Mouse (Mus musculus) heart, postnatal 0 days (tissue): ENCODE results near the gene Doc2a. TPM values are rescaled to one million over a fixed set of nuclear protein-coding genes. Genes with fewer than 3 reads are reported as not detected.

Source experiments
- ATAC-seq: fragments of 200-750 bp; cut with Nextera tagmentation; 2 replicates; pipeline ENCODE4 v1.8.0; 2017; ENCODE audit warnings: low read depth, moderate number of reproducible peaks, moderate library complexity; ENCODE audit not compliant: insufficient read depth
- DNase-seq: peaks from one replicate; pipeline ENCODE4 v3.0.0-alpha.2; 2016; ENCODE audit warnings: low spot score
- H3K27ac ChIP-seq: fragments of 300-500 bp; sonication (generic); 2 replicates; pipeline ENCODE4 v1.5.1; 2014; ENCODE audit warnings: low read depth, mild to moderate bottlenecking
- H3K27me3 ChIP-seq: fragments of 300-500 bp; sonication (generic); 2 replicates; pipeline ENCODE4 v1.6.1; 2014; ENCODE audit warnings: low read length, mixed read lengths; ENCODE audit not compliant: control insufficient read depth, insufficient read depth
- H3K36me3 ChIP-seq: fragments of 300-500 bp; sonication (generic); replicated peaks from 2 replicates; pipeline ENCODE4 v1.6.1; 2014; ENCODE audit warnings: low read length, mixed read lengths; ENCODE audit not compliant: control insufficient read depth, insufficient read depth
- H3K4me1 ChIP-seq: fragments of 300-500 bp; sonication (generic); 2 replicates; pipeline ENCODE4 v1.6.1; 2014; ENCODE audit warnings: antibody characterized with exemption; ENCODE audit not compliant: control insufficient read depth, insufficient read depth
- H3K4me2 ChIP-seq: fragments of 300-500 bp; sonication (generic); 2 replicates; pipeline ENCODE4 v1.6.1; 2014; ENCODE audit warnings: low read depth, mild to moderate bottlenecking, low read length, moderate library complexity
- H3K4me3 ChIP-seq: fragments of 300-500 bp; sonication (generic); 2 replicates; pipeline ENCODE4 v1.5.1; 2014; ENCODE audit warnings: low read depth, low read length
- H3K9ac ChIP-seq: fragments of 300-500 bp; sonication (generic); replicated peaks from 2 replicates; pipeline ENCODE4 v1.6.1; 2014; ENCODE audit warnings: low read depth, low read length, mixed read lengths
- H3K9me3 ChIP-seq: fragments of 300-500 bp; sonication (generic); replicated peaks from 2 replicates; pipeline ENCODE4 v1.6.1; 2016; ENCODE audit warnings: low read length; ENCODE audit not compliant: control insufficient read depth
- CTCF ChIP-seq: IDR thresholded peaks from 2 replicates; pipeline ENCODE4 v1.5.1; 2016; ENCODE audit warnings: antibody characterized with exemption, control low read depth, low read depth
- EP300 ChIP-seq: IDR thresholded peaks from 2 replicates; pipeline ENCODE4 v1.6.1; 2016; ENCODE audit warnings: antibody characterized with exemption, low read depth
- WGBS: fragments of 180-500 bp; shearing (Covaris S2); extraction: QIAGEN DNeasy Blood & Tissue Kit; methylation state at CpG from one replicate; pipeline ENCODE4 v1.1.7; 2014; 5-methylcytosine and 5-hydroxymethylcytosine counted together
- polyA plus RNA-seq: library from polyadenylated mRNA; unstranded; fragments of >200 nt; fragmentation: Nextera tagmentation; extraction: Ambion mirVana; gene quantifications from 2 replicates; pipeline ENCODE4 v1.2.1, GENCODE M21; 2015
- total RNA-seq: library from RNA; depleted of rRNA; stranded (reverse); fragments of >200 nt; gene quantifications from 2 replicates; pipeline ENCODE4 v1.2.3, GENCODE M21; 2014; ENCODE audit warnings: low replicate concordance

Gene Doc2a
- total and polyA plus RNA-seq, 2 experiments from 2014 or later, result 0.73 TPM; not detected in 1

DNA sequence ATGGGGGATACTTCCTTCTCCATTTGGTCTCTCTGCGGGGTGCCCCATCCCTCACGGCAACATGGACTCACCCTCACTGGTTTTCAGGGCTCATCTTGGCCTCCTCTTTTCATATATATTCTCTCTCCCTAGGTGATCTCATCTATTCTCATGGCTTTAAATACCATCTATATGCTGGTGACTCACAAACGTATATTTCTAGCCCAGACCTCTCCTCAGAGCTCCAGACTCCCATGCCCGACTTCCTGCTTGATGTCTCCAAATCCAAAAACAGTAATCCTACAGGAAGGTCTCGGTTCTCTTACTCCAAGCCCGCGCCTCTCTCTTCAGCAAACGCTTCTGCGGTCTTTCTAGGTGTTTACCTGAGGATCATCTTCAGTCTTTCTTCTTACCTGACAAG lies 3.9 kb upstream of the Doc2a start:
- H3K9me3 ChIP-seq, result 0 out of 2 replicates have a peak, but pooled peaks cover 3% of the 10 kb centered on the region
- ATAC-seq (no peak), DNase-seq (no peak)
- H3K4me1 ChIP-seq, result no peaks in the 10 kb centered on the region
- no peak overlapping the region for H3K9ac ChIP-seq
- H3K36me3 ChIP-seq, result no peaks in the 10 kb centered on the region
- no peak overlapping the region for H3K4me2 ChIP-seq
- H3K4me3 ChIP-seq, result no peak overlapping the region
- peaks cover 25% of the 10 kb centered on the region for H3K27me3 ChIP-seq
- WGBS, result 69% methylated on average over 9 of the region's 9 CpGs
- TF ChIP-seq CTCF, result no peak
- no peak for TF ChIP-seq EP300
- no peak overlapping the region for H3K27ac ChIP-seq

DNA sequence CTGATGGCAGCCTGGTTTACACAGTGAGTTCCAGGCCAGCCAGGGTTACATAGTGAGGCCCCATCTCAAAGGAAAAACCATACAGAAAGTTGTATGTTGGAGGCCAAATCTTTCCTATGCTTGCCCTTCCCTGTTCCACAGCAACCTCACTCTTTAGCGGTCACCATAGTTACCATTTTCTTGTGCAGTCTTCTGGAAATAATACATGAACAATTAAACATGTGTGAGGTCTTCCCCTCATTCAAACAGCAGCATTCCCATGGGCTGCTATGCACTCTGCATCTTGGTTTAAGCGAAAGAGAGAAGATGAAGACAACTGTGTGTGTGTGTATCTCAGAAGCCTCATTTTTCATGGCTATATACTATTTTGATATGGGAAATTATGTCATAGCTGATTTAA lies 1.7 kb upstream of the Doc2a start:
- no peak for ATAC-seq
- Histone ChIP-seq H3K9ac (no peak overlapping the region), H3K36me3 (no peaks in the 10 kb centered on the region), H3K4me2 (no peak overlapping the region), H3K27me3 (peaks cover 48% of the 10 kb centered on the region), H3K9me3 (0 out of 2 replicates have a peak, but pooled peaks cover 3% of the 10 kb centered on the region), H3K27ac (no peak overlapping the region), H3K4me3 (no peak overlapping the region), H3K4me1 (no peaks in the 10 kb centered on the region)
- DNase-seq, result no peak
- TF ChIP-seq CTCF (no peak), EP300 (no peak)
- WGBS, result 88% methylated on average over 2 of the region's 2 CpGs

DNA sequence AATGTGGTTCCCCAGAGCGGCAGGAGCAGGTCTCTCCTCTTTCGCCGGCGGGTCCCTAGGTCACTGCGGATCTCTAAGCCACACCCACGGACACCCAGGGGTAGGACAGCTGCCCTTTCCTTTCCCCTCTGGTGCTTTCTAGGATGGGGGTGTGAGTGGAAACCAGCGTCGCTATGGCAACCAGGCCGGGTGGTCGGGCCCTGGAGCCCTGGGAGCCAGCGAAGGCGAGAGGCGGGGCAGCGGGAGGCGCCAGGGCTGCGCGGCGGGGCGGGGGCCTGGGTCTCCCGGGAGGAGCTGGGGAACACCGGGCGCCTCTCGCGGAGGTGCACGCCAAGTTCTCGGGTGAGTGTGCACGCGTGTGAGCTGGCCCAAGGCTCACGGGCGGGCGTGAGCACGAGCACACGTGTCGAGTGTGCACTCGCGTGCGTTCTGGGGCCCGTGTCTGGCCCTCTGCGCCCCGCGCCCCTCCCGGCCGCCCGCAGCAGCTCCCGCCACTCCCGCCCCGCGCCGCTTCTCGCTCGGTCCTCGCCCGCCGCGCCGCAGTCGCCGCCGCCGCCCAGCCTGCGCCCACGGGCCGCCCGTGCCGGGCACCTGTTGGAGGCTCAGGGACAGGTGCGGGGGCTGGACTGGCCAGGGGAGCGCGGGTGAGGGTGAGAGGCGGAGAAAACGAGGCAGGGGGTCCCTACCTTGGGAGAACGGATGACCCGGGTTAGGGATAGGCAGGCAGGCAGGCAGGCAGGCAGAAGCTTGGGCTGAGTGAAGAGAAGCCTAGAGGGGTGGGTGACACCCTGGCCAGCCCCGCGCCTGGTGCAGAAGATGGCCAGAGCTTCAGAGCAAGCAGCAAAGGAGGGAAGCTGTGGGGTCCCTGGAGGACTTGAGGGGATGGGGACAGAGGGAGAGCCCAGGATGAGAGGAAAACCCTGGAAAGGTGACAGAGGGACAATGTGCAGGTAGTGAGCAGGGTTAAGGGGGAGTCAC lies 494 bp downstream of the Doc2a start:
- WGBS, result 1% methylated on average over 71 of the region's 74 CpGs
- H3K4me2 ChIP-seq, result peak overlapping the region; percentile 67
- no peak overlapping the region for H3K9ac ChIP-seq
- H3K36me3 ChIP-seq, result peaks cover 11% of the 10 kb centered on the region
- DNase-seq, result no peak
- H3K27ac ChIP-seq, result no peak overlapping the region
- peaks cover 49% of the 10 kb centered on the region for H3K27me3 ChIP-seq
- no peaks in the 10 kb centered on the region for H3K9me3 ChIP-seq
- peak overlapping the region; percentile 44 for H3K4me3 ChIP-seq
- no peak for ATAC-seq
- no peaks in the 10 kb centered on the region for H3K4me1 ChIP-seq
- TF ChIP-seq EP300, result no peak
- TF ChIP-seq CTCF, result no peak

DNA sequence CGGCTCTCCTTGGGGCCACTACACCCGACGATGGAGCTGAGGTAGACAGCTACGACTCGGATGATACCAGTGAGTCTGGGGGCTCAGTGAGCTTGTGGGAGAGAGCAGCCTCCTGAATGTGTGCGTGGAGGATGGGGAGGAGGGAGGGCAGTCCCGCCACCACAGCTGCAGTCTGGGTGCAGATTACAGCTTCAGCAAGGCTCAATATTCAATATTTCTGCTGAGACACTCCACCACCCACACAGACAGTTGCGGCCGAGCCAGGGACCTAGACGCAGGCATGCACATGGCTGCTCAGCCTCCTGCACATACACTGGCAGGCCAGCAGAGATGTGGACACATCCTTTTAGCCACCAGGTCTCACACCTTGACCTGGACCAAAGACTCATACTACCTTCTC lies 1.6 kb downstream of the Doc2a start:
- H3K4me1 ChIP-seq, result no peaks in the 10 kb centered on the region
- no peak for ATAC-seq
- H3K27me3 ChIP-seq, result peaks cover 49% of the 10 kb centered on the region
- peaks cover 22% of the 10 kb centered on the region for H3K36me3 ChIP-seq
- H3K4me2 ChIP-seq, result no peak overlapping the region
- H3K9me3 ChIP-seq, result no peaks in the 10 kb centered on the region
- WGBS, result 26% methylated on average over 10 of the region's 10 CpGs
- H3K4me3 ChIP-seq, result no peak overlapping the region
- no peak for DNase-seq
- no peak overlapping the region for H3K27ac ChIP-seq
- TF ChIP-seq CTCF, result no peak
- no peak for TF ChIP-seq EP300
- no peak overlapping the region for H3K9ac ChIP-seq

DNA sequence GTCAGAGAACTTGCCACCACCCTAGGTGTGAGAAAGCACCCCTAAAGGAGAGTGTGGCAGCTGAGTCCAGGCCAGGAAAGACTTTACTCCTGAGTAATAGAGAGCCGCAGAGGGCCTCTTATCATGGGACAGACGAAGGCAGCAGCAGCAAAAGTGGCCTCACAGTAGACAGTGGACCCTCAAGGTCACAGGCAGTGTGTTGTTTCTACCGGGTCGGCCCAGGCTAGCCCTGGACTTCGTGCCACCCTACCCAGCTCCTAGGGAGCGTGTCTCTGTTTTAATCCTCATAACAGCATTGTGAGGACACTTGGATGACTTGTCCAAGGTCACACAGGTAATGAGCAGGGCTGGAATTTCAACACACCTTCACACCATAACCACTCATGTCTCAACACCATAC lies 2.9 kb downstream of the Doc2a start:
- DNase-seq (no peak), ATAC-seq (no peak)
- no peak overlapping the region for H3K4me3 ChIP-seq
- H3K9me3 ChIP-seq, result no peaks in the 10 kb centered on the region
- H3K4me2 ChIP-seq, result no peak overlapping the region
- no peak overlapping the region for H3K9ac ChIP-seq
- peaks cover 35% of the 10 kb centered on the region for H3K36me3 ChIP-seq
- no peak overlapping the region for H3K27ac ChIP-seq
- no peaks in the 10 kb centered on the region for H3K4me1 ChIP-seq
- H3K27me3 ChIP-seq, result peaks cover 49% of the 10 kb centered on the region
- TF ChIP-seq EP300 (no peak), CTCF (no peak)
- 54% methylated on average over 6 of the region's 6 CpGs for WGBS

DNA sequence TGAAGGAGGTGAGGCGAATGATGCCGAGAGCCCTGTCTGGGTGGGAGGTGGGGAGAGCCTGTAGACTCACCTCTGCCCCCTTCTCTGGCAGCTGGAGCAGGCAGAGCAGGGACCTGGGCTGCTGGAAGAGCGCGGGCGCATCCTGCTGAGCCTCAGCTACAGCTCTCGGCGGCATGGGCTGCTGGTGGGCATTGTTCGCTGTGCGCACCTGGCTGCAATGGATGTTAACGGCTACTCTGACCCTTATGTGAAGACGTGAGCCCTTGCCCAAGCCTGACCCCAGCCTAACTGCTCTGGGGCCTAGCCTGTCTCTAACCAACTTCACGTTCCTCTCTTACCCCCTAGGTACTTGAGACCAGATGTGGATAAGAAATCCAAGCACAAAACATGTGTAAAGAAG lies 4.0 kb downstream of the Doc2a start:
- H3K27me3 ChIP-seq, result peaks cover 41% of the 10 kb centered on the region
- H3K36me3 ChIP-seq, result peaks cover 45% of the 10 kb centered on the region
- no peaks in the 10 kb centered on the region for H3K4me1 ChIP-seq
- WGBS, result 52% methylated on average over 12 of the region's 12 CpGs
- no peak overlapping the region for H3K27ac ChIP-seq
- H3K9me3 ChIP-seq, result no peaks in the 10 kb centered on the region
- ATAC-seq (no peak), DNase-seq (no peak)
- H3K4me3 ChIP-seq, result no peak overlapping the region
- no peak overlapping the region for H3K4me2 ChIP-seq
- no peak overlapping the region for H3K9ac ChIP-seq
- TF ChIP-seq EP300 (no peak), CTCF (no peak)
